Mouse (Mus musculus) layer of hippocampus, adult 2 months (tissue): Measurements from ENCODE around the gene Casc3. TPM values are rescaled to one million over a fixed set of nuclear protein-coding genes. Genes with fewer than 3 reads are reported as not detected.

ENCODE experiments used
- DNase-seq, 2 experiments: peaks; one replicate each; pipeline ENCODE4 v3.0.0; 2022; ENCODE audit warnings: low spot score in 2 of 2
- H3K27ac ChIP-seq: fragments of 200-600 bp; 2 replicates; pipeline ENCODE4 v1.8.1; 2022
- H3K4me3 ChIP-seq: fragments of 200-600 bp; 2 replicates; pipeline ENCODE4 v1.8.1; 2022; ENCODE audit warnings: mild to moderate bottlenecking
- CTCF ChIP-seq: fragments of 200-600 bp; conservative IDR thresholded peaks from 2 replicates; pipeline ENCODE4 v1.8.1; 2022; ENCODE audit warnings: antibody characterized with exemption, mild to moderate bottlenecking, moderate library complexity
- total RNA-seq, 2 experiments: library from RNA; stranded (reverse); gene quantifications; 2 replicates each; pipeline ENCODE4 v1.2.3; 2021

The Casc3 gene
- total RNA-seq, 2 experiments from 2014 or later = 61.0 to 62.1 TPM

DNA sequence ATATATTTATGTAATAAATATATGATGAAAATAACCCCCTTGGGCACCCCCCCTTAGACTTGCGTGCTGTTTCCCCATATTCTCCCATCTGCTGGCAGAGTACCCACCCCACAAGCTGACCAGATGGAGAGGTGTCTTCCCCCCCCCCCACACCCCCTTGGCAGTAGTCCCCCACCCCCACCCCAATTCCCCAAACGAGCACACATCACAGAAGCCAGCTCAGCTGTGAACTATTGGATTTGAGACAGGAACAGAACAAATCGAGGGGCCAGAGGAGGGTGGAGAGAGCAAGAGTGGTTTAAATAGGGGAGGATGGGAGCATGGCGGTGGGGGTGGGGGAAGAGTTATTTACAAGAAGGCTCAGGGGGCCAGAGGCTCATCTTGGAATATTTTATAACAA, 37.0 kb upstream of the Casc3 start:
- H3K4me3 ChIP-seq = peak overlapping the region; percentile 23; the same call in 1 of the 2 replicates
- no peak for DNase-seq
- peak overlapping the region; percentile 99 for H3K27ac ChIP-seq
- no peak for TF ChIP-seq CTCF

DNA sequence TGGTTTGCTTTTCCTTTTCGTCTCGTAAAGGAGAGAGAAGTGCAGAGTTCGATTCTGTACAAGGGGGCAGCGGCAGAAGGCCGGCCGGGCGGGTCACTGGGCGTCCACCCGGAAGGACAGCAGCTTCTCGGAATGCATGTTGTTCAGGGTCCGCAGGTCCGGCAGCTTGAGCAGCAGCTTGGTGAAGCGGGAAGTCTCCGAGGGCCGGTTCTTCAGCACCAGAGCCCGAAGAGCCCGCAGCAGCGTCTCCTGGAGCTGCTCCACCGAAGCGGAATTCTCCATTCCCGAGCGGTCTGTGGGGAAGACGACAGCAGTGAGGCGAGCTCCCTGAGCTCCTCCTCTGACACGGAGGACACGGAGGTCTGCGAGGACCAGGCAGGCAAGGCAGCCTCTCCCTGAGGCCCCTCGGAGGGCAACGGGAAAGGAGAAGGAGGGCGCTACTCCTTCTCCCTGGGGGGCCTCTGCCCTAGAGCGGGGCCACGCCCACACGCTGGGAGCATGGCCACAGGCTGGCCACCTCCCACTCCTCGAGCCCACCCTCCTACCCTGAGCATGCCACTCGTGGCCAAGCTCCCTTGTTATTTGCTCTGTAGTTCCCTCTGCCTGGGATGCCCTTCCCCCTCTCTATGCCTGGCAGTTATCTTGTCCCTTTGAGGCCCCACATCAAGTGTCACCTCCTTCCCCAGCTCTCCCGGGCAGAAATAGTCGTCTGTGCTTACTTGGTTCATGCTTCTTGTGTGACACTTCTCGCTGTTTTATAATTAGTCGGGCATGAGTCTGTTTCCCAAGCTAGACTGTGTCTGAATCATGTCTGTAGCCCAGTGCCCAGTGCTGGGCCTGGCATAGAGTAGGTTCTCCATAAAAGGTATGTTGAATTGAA, 36.3 kb upstream of the Casc3 start:
- TF ChIP-seq CTCF = no peak
- Histone ChIP-seq H3K27ac (peak overlapping the region; percentile 99), H3K4me3 (peak overlapping the region; percentile 23; the same call in 1 of the 2 replicates)
- DNase-seq = no peak

- no peak for DNase-seq
- H3K27ac ChIP-seq = peak overlapping the region; percentile 99
These were observed 35.4 kb upstream of the Casc3 start for GRCm38 (mm10) chr11:98769007-98769954.

DNA sequence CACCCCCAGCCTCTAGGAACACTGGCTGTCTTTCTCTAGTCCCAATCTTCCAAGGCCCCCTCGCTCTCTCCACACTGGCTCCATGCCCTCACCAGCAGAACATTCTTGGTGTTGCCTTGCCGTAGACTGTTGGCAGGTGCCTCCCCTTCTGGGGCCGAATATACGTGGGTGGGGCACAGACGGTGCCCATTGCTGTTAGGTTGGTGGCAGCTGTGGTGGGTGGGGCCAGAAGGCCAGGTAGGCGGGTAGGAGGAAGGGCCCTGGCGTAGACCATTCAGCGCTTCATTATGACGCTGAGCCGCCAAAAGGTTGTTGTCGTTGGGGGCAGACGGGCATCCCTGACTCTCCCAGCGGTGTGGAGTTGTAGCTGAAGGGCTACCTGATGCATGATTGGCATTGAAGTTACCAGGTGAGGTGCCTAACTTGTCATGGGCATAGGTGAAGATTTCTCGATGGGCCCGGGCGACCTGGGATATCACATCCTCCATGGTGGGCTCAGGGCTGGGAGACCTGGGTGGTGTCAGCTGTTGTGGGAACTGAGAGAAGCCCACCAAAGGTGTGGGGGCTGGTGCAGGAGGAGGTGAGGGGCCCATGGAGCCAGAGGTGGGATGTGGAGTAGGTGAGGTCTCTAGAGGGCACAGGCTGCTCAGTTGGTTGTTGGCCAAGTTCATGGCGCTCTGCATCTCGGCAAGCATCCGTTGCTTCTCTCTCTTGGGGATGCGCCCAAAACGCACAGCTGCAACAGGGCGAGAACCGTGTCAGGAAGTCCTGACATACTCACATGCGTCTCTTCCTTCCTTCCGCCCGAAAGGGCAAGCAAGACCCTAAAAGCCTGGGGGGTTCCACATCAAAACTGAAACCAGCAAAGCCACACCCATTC, 34.4 kb upstream of the Casc3 start:
- DNase-seq = peak; percentile 76 to 85
- peak overlapping the region; percentile 26; the same call in 1 of the 2 replicates for H3K4me3 ChIP-seq
- peak overlapping the region; percentile 99 for H3K27ac ChIP-seq
- TF ChIP-seq CTCF = no peak

More at GRCm38 (mm10) chr11:98769007-98769954, 35.4 kb upstream of the Casc3 start:
- H3K4me3 ChIP-seq = peak overlapping the region; percentile 9; the same call in 1 of the 2 replicates
- TF ChIP-seq CTCF = no peak

GRCm38 (mm10) chr11:98771131-98771530, 33.6 kb upstream of the Casc3 start:
- peak overlapping the region; percentile 99 for H3K27ac ChIP-seq
- TF ChIP-seq CTCF = no peak
- no peak for DNase-seq
- H3K4me3 ChIP-seq = peak overlapping the region; percentile 88

DNA sequence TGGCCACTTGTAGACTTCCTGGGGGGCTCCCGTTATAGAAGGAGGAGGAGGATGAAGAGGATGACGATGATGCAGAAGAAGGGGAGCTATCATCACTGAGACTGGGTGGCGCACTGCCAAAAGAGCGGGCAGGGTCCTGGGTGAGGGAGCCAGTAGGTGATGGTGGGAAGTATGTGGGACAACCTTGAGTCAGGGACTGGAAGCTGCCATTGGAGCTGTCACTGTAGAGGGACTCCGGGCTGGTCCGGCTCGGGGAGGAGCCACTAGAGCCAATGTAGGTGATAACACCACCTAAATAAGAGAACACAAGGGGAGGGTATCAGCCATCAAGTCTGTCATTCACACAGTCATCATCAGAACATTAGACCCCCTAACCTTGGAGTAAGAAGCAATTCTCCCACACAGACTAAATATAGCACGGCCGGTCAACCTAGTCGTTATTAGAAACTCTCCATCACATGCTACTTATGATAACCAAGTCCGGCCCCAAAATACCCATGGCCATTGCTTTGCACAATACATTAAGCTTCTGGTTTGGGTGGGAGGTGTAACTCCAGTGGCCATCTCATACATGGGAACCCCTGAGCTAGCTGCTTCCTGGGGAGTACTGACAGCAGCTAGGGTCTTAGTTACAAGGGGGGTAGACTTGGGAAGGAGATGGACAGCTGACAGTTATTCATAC, 32.7 kb upstream of the Casc3 start:
- Histone ChIP-seq H3K4me3 (peak overlapping the region; percentile 88), H3K27ac (peak overlapping the region; percentile 99)
- DNase-seq = no peak
- TF ChIP-seq CTCF = no peak

GRCm38 (mm10) chr11:98772667-98773171, 32.0 kb upstream of the Casc3 start:
- no peak for TF ChIP-seq CTCF
- Histone ChIP-seq H3K27ac (peak overlapping the region; percentile 99), H3K4me3 (peak overlapping the region; percentile 88)
- DNase-seq = no peak

DNA sequence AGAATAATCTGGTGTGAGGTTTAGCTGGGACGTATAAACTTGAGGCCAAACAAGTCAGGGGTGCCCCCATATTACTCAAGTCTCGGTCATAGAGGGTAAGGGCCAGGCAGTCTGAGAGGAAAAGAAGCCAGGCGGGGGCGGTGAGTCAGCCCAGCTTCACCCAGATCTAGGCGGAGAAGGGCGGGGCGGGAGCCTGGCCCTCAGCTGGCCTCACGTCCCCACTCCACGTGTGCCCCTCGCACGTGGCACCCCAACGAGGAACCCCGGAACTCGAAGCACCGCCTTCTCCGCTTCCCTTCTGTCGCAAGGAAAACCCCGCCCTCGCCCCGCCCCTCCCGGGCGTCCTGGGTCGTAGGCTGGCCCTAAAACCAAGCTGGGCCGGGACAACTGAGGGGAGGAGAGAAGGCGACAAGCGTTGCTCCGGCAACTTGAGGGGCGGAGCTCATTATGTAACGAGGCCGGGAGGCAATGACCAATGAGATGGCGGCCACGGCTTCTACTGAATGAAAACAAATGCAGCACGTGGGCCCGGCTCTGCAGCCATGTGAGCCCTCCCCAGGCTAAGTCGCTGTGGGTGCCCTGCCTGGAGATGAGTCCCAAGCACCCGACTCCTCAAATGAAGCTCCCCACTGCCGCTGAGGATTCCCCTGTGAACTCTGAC, 30.9 kb upstream of the Casc3 start:
- H3K4me3 ChIP-seq = peak overlapping the region; percentile 88
- peak overlapping the region; percentile 99 for H3K27ac ChIP-seq
- DNase-seq = peak; percentile 99 to 100
- TF ChIP-seq CTCF = peak; percentile 16; the same call in 1 of the 2 replicates

GRCm38 (mm10) chr11:98774582-98775347, 29.9 kb upstream of the Casc3 start, which contains the start of gene Nr1d1:
Gene Nr1d1, minus strand, starts transcription at chr11:98775333.
- Histone ChIP-seq H3K4me3 (peak within 1 kb of the TSS; percentile 88), H3K27ac (peak within 1 kb of the TSS; percentile 99)
- no peak for DNase-seq
- no peak for TF ChIP-seq CTCF
